In genomic region chr7:45359081-45359480, GRCm38 (mm10) we compare ENCODE assay signal across 1 mouse cellular context. TPM values are rescaled to one million over a fixed set of nuclear protein-coding genes. Genes with fewer than 3 reads are reported as not detected.
"Had no signal": no experiment of that assay in that cellular context is flagged by ENCODE, and none has a peak within 500 bp of the region (broad histone marks: within the 10 kb centered on the region; RNA-seq: fewer than 3 reads in every experiment).

No protein-coding gene starts in this region.

RNA-seq across cellular contexts. Expression of gene Lin7b, which starts 11.3 kb away (rescaled TPM):
- polyA plus RNA-seq: inflammation-experienced regulatory T-cells, adult 6 months had no signal

RNA-seq across cellular contexts. Expression of gene Hrc, which starts 24.0 kb away (rescaled TPM):
- polyA plus RNA-seq: inflammation-experienced regulatory T-cells, adult 6 months had no signal
